Mouse (Mus musculus): ENCODE data around the gene Tmem117.

- TF ChIP-seq CTCF (IDR thresholded peaks at IDR 0.05; ENCODE audit: low read depth) (no peak), EP300 (optimal IDR thresholded peaks at IDR 0.05) (no peak)
Measured at GRCm38 (mm10) chr15:94638207-94638606, 9.2 kb downstream of the Tmem117 start.

Data from stomach, postnatal 0 days (tissue).